10 mouse cellular contexts compared by ENCODE assay signal in the genomic region with DNA sequence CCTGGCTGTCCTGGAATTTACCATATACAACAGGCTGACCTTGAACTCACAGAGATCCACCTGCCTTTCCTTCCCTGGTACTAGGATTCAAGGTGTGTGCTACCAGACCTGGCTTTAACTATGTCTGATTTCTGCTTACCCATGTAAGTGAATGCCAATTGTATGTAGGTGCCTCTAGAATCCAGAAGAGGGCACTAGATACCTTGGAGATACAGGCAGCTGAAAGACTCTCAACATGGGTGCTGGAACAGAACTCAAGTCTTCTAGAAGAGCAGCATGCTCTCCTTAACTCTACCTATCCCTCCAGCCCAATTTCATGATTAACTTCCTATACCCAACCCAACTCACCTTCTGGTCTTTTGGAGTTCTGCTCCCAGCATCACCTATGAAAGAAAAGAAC. TPM values are rescaled to one million over a fixed set of nuclear protein-coding genes. Genes with fewer than 3 reads are reported as not detected.
DNase-seq lines count a peak whose midpoint lies in the region; ATAC-seq and TF ChIP-seq lines count a peak whose summit lies in the region.
"Had no signal": no experiment of that assay in that cellular context is flagged by ENCODE, and none has a peak within 500 bp of the region (broad histone marks: within the 10 kb centered on the region; RNA-seq: fewer than 3 reads in every experiment).

No protein-coding gene starts in this region.

- in situ Hi-C loops in ES-E14 (cut with MboI; ENCODE audit: low sequenced_read_pairs in 2 of 2, unreplicated experiment in 2 of 2) = loop anchor here (25.0 kb wide), 1 partner anchor 488 kb away; no protein-coding TSS in a partner anchor

- no peaks in the 10 kb centered on the region for H3K9me3 ChIP-seq in hindbrain, postnatal 0 days (ENCODE audit: low read length)
- H3K9me3 ChIP-seq in hindbrain, embryonic 16.5 days (ENCODE audit: control insufficient read depth, low read length) = no peaks in the 10 kb centered on the region
- no peaks in the 10 kb centered on the region for H3K9me3 ChIP-seq in ES-E14 (ENCODE audit: control insufficient read depth, insufficient read depth, low read depth, low read length)
- H3K9me3 ChIP-seq: heart, embryonic 13.5 days had no signal

- peak; percentile 24; the same call in 1 of the 2 replicates for ATAC-seq in hindbrain, postnatal 0 days
- ATAC-seq in hindbrain, embryonic 16.5 days = no peak
- peak; percentile 83 for ATAC-seq in erythroblast, adult 5-6 weeks (replicated peaks; ENCODE audit: low FRiP score, poor library complexity, severe bottlenecking)

- H3K36me3 ChIP-seq in hindbrain, postnatal 0 days (ENCODE audit: insufficient read depth, low read length) = peaks cover 60% of the 10 kb centered on the region
- H3K36me3 ChIP-seq in hindbrain, embryonic 16.5 days (ENCODE audit: control insufficient read depth, insufficient read depth, low read length) = peaks cover 40% of the 10 kb centered on the region
- H3K36me3 ChIP-seq in ES-E14 (ENCODE audit: control insufficient read depth, insufficient read depth, low read length, poor library complexity, severe bottlenecking) = peaks cover 17% of the 10 kb centered on the region

- H3K27ac ChIP-seq in hindbrain, postnatal 0 days = no peak overlapping the region
- no peak overlapping the region for H3K27ac ChIP-seq in hindbrain, embryonic 16.5 days (ENCODE audit: low read depth, low read length)
- no peak overlapping the region for H3K27ac ChIP-seq in ES-E14 (ENCODE audit: insufficient read depth, low read depth, low read length, poor library complexity, severe bottlenecking)
- H3K27ac ChIP-seq: heart, embryonic 13.5 days had no signal

- no peak overlapping the region for H3K4me3 ChIP-seq in hindbrain, postnatal 0 days (ENCODE audit: low read length)
- H3K4me3 ChIP-seq in hindbrain, embryonic 16.5 days (ENCODE audit: low read length) = no peak overlapping the region
- no peak overlapping the region for H3K4me3 ChIP-seq in ES-E14 (ENCODE audit: insufficient read depth in 1 of 2, low read depth in 1 of 2, low read length in 2 of 2, poor library complexity in 1 of 2, severe bottlenecking in 1 of 2)
- H3K4me3 ChIP-seq: heart, embryonic 13.5 days; myocyte had no signal

- H3K27me3 ChIP-seq in hindbrain, postnatal 0 days (ENCODE audit: insufficient read depth, low read length) = no peaks in the 10 kb centered on the region
- no peaks in the 10 kb centered on the region for H3K27me3 ChIP-seq in hindbrain, embryonic 16.5 days (replicated peaks; ENCODE audit: control insufficient read depth, insufficient read depth, low read length)
- H3K27me3 ChIP-seq: heart, embryonic 13.5 days had no signal

- peak; percentile 72 for TF ChIP-seq CTCF in hindbrain, postnatal 0 days (IDR thresholded peaks at IDR 0.05; ENCODE audit: low read depth)

- no peak overlapping the region for H3K9ac ChIP-seq in hindbrain, postnatal 0 days (replicated peaks; ENCODE audit: low read length)
- no peak overlapping the region for H3K9ac ChIP-seq in hindbrain, embryonic 16.5 days (ENCODE audit: low read depth, low read length)
- H3K9ac ChIP-seq in ES-E14 (ENCODE audit: insufficient read depth, low read depth, low read length, poor library complexity, severe bottlenecking) = no peak overlapping the region
- H3K9ac ChIP-seq: heart, embryonic 13.5 days had no signal

- no peak overlapping the region for H3K4me2 ChIP-seq in hindbrain, postnatal 0 days (ENCODE audit: low read depth, low read length)
- no peak overlapping the region for H3K4me2 ChIP-seq in hindbrain, embryonic 16.5 days (ENCODE audit: low read length)
- H3K4me2 ChIP-seq: heart, embryonic 13.5 days had no signal

- DNase-seq in hindbrain, postnatal 0 days (ENCODE audit: low spot score) = peak; percentile 63
- DNase-seq in A20 (ENCODE audit: low read depth, low spot score) (peak; percentile 64), ES-E14 (ENCODE audit: low read depth, low spot score) (no peak)
- DNase-seq in retina, embryonic 14.5 days (ENCODE audit: low spot score) = peak; percentile 54
- no peak for DNase-seq in adrenal gland, adult 18-20 months (ENCODE audit: low spot score in 2 of 2)
- no peak for DNase-seq in gastrocnemius, adult 8-10 months (ENCODE audit: low spot score in 2 of 2)

- no peaks in the 10 kb centered on the region for H3K4me1 ChIP-seq in hindbrain, postnatal 0 days (ENCODE audit: insufficient read depth, low read length)
- no peaks in the 10 kb centered on the region for H3K4me1 ChIP-seq in hindbrain, embryonic 16.5 days (ENCODE audit: control insufficient read depth, insufficient read depth, low read depth, low read length)
- H3K4me1 ChIP-seq in ES-E14 (ENCODE audit: control insufficient read depth in 2 of 2, insufficient read depth in 2 of 2, low read length in 2 of 2, poor library complexity in 1 of 2) = peaks cover 0 to 1% of the 10 kb centered on the region in 2 experiments
- H3K4me1 ChIP-seq: heart, embryonic 13.5 days had no signal

TF ChIP-seq in ES-E14, 5 proteins besides CTCF, POLR2A, EP300 and RAD21:
- TF ChIP-seq ZC3H11A (IDR thresholded peaks at IDR 0.05; ENCODE audit: borderline replicate concordance, low read depth, low read length) = 0 out of 2 replicates have a peak, but pooled peaks have one; percentile 9
- TF ChIP-seq HCFC1 (IDR thresholded peaks at IDR 0.05; ENCODE audit: borderline replicate concordance, insufficient read depth, low read length) = no peak
- no peak for TF ChIP-seq MAFK (IDR thresholded peaks at IDR 0.05; ENCODE audit: insufficient read depth, low read depth, low read length)

RNA-seq across cellular contexts. Expression of a gene that starts 7.5 kb away (rescaled TPM):
- total RNA-seq in hindbrain, postnatal 0 days (2014; rRNA removed) = 36.6 and 50.8 TPM in 2 replicates
- polyA plus RNA-seq in hindbrain, postnatal 0 days (2015; fragmentation: Nextera tagmentation; extraction: Ambion mirVana) = 26.4 and 26.5 TPM in 2 replicates
- 36.0 and 44.3 TPM in 2 replicates for polyA plus RNA-seq in hindbrain, embryonic 16.5 days (2015; fragmentation: Nextera tagmentation; extraction: Ambion mirVana)
- total RNA-seq in ES-E14 (2012; rRNA removed) = 54.7 and 59.1 TPM in 2 replicates
- 6.1 and 20.6 TPM in 2 replicates for total RNA-seq in erythroblast, adult 5-6 weeks (2015; ENCODE audit: low replicate concordance)
- 6.6 and 7.5 TPM in 2 replicates for total RNA-seq in erythroblast, adult 5-6 weeks (2017; ENCODE audit: low replicate concordance)
- 10 to 100 TPM; 20.0 to 25.2 TPM for total RNA-seq in adrenal gland, adult 18-20 months (2021)
- total RNA-seq in gastrocnemius, adult 8-10 months (2022) = 10 to 100 TPM in 2 of 4 experiments, 1 to 10 TPM in 2; 8.4 to 10.7 (median 10.1) TPM

RNA-seq across cellular contexts. Expression of a gene that starts 34.9 kb away (rescaled TPM):
- 43.7 and 64.0 TPM in 2 replicates for total RNA-seq in hindbrain, postnatal 0 days (2014; rRNA removed)
- polyA plus RNA-seq in hindbrain, postnatal 0 days (2015; fragmentation: Nextera tagmentation; extraction: Ambion mirVana) = 87.4 and 90.5 TPM in 2 replicates
- 97.4 and 102 TPM in 2 replicates for polyA plus RNA-seq in hindbrain, embryonic 16.5 days (2015; fragmentation: Nextera tagmentation; extraction: Ambion mirVana)
- 87.6 and 101 TPM in 2 replicates for total RNA-seq in ES-E14 (2012; rRNA removed)
- total RNA-seq in erythroblast, adult 5-6 weeks (2015; ENCODE audit: low replicate concordance) = 45.1 and 45.2 TPM in 2 replicates
- 26.8 and 31.9 TPM in 2 replicates for total RNA-seq in erythroblast, adult 5-6 weeks (2017; ENCODE audit: low replicate concordance)
- 100 to 1,000 TPM; 191 to 231 TPM for total RNA-seq in adrenal gland, adult 18-20 months (2021)
- 10 to 100 TPM; 13.1 to 16.7 (median 15.3) TPM for total RNA-seq in gastrocnemius, adult 8-10 months (2022)

RNA-seq across cellular contexts. Expression of a gene that starts 42.5 kb away (rescaled TPM):
- 0.31 TPM in 1 of 2 replicates, not detected in the other for total RNA-seq in hindbrain, postnatal 0 days (2014; rRNA removed)
- polyA plus RNA-seq in hindbrain, postnatal 0 days (2015; fragmentation: Nextera tagmentation; extraction: Ambion mirVana) = 0.28 and 0.48 TPM in 2 replicates
- polyA plus RNA-seq in hindbrain, embryonic 16.5 days (2015; fragmentation: Nextera tagmentation; extraction: Ambion mirVana) = 0.35 TPM in 2 replicates
- 0.58 and 1.1 TPM in 2 replicates for total RNA-seq in ES-E14 (2012; rRNA removed)
- 2.7 and 3.3 TPM in 2 replicates for total RNA-seq in erythroblast, adult 5-6 weeks (2015; ENCODE audit: low replicate concordance)
- total RNA-seq in erythroblast, adult 5-6 weeks (2017; ENCODE audit: low replicate concordance) = 0.98 and 2.1 TPM in 2 replicates
- 1 to 10 TPM; 1.4 to 1.7 TPM for total RNA-seq in adrenal gland, adult 18-20 months (2021)
- not detected for total RNA-seq in gastrocnemius, adult 8-10 months (2022)

RNA-seq across cellular contexts. Expression of a gene that starts 53.1 kb away (rescaled TPM):
- total RNA-seq in hindbrain, postnatal 0 days (2014; rRNA removed) = not detected in 2 replicates
- not detected in 2 replicates for polyA plus RNA-seq in hindbrain, postnatal 0 days (2015; fragmentation: Nextera tagmentation; extraction: Ambion mirVana)
- polyA plus RNA-seq in hindbrain, embryonic 16.5 days (2015; fragmentation: Nextera tagmentation; extraction: Ambion mirVana) = not detected in 2 replicates
- 0.31 TPM in 1 of 2 replicates, not detected in the other for total RNA-seq in ES-E14 (2012; rRNA removed)
- not detected in 2 replicates for total RNA-seq in erythroblast, adult 5-6 weeks (2015; ENCODE audit: low replicate concordance)
- total RNA-seq in erythroblast, adult 5-6 weeks (2017; ENCODE audit: low replicate concordance) = not detected in 2 replicates
- not detected for total RNA-seq in adrenal gland, adult 18-20 months (2021)
- under 1 TPM in 1 of 4 experiments, not detected in 3; 0.92 TPM for total RNA-seq in gastrocnemius, adult 8-10 months (2022)
- polyA plus RNA-seq: heart, embryonic 13.5 days; myocyte had no signal

Comparison
In these comparisons a context has a peak if more than half of its experiments do, and no peak if none do; other contexts are left out.
1. DNase-seq: peak in hindbrain, postnatal 0 days (single experiment), A20 (single experiment) and retina, embryonic 14.5 days (single experiment); none in ES-E14 (single experiment), adrenal gland, adult 18-20 months (0 of 2) and gastrocnemius, adult 8-10 months (0 of 2).